Mouse (Mus musculus): ENCODE results near the gene Cdc42ep2.
"Not testable (repeated sequence)": the region's sequence is repeated elsewhere in the genome, so short reads cannot be mapped to it uniquely, and the experiment has no call there.

Gene Cdc42ep2

GRCm38 (mm10) chr19:5912103-5913006 lies 12.3 kb downstream of the Cdc42ep2 start:
- DNase-seq (ENCODE audit: low spot score in 2 of 2), result peak; percentile 97 to 98

DNA sequence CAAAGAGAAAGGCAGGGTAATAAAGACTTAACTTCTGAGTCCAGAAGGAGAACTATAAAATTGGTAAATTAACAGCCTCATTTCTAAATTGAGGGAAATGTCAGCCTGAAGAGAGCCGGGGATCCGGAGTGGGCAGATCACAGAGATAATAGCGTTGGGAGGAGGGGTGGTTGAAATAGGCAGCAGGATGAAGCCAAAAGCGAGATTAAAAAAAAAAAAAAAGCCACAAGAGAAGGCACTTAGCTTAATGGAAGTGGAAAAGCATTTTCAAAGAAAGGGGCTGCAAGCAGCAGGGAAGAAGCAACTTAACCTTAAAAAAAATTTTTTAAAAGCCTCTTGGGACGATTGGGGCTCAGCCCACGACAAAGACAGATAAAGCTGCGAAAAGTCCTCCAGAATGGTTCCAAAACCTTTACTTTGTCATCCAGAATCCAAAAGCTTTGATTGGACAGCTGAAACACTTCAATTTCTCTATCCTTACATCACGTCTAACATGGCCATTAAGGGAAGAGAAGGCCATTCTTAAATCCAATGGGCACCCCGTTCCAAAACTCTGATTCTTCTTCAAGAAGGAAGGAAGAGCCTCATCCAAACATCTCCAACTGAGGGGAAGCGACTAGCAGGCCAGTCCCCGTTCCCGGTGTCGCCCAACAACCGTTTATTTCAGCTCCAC lies 13.1 kb downstream of the Cdc42ep2 start:
- DNase-seq (ENCODE audit: low spot score in 2 of 2), result no peak

DNA sequence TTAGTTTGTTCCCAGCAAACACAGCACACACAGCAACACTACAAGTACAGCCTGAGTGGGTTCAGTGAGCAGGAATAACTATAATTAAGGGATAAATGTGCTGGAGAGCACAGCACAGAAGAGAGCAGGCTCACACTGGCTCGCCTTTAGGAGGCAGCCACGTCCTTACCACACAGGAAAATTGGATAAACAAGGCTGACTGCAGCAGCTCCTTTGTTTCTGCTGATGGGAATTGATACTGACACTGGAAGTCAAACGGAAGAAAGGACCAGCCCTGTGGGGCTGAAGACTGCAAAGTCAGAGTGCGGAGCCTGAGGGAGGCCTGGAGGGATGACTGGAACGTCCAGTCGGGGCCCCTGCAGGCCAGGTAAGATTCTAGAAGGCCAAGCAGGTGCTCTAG lies 14.4 kb downstream of the Cdc42ep2 start:
- DNase-seq (ENCODE audit: low spot score in 2 of 2), result no peak

DNA sequence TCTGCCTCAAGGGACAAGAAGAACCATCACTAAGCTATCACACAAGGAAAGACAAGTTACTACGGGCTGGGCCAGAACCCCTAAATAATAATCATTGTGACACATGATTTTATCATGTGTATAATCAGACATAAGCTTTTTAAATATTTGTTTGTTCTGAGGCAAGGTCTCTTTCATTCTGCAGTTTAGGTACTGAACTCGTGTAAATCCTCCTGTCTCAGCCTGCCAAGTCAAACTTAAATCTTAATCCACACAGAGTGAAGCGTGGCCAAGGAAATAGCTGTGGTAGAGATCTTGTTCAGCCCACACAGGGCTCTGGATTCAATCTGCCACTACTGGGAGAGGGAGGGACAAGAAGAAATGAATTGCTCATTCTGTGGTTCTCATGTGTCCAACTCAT lies 17.3 kb downstream of the Cdc42ep2 start:
- no peak for DNase-seq (ENCODE audit: low spot score in 2 of 2)

DNA sequence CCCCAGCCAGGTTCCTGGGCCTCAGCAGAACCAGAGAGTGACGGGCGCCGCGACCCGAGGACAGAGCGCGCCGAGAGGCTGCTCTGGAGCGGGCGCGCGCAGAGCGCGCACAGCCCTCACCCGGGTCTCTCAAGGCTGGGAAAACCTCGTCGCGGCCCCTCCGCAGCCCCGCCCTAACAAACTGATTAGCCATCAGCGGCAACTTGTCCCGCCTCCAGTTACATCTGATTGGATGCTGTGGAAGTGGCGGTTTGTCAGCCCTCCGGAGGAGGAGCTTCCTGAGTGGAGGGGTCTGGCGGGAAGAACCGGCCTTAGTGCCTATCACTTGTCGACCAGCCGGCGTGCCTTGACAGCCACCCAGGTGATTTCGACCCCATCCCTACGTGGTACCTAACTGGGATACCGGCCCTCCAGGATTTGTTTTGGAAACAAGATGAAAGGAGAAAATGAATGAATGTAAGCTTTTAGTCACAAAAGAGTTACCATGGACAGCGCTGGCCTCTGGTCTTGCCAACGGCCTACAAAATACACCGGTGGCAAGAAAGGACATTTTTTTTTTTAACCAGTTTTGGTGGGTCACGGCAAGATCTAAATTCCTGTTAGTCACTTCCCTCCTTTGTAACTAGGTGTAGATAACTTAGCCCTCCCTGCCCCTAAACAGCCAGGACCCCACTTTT lies 30.5 kb downstream of the Cdc42ep2 start, which contains the start of gene Tigd3:
Tigd3 (minus strand) TSS at position 148 of the 677 bp plus-strand sequence.
- DNase-seq (ENCODE audit: low spot score in 2 of 2), result peak; percentile 79 to 84

GRCm38 (mm10) chr19:5893282-5894001 lies 31.2 kb downstream of the Cdc42ep2 start:
- no peak for DNase-seq (ENCODE audit: low spot score in 2 of 2)

DNA sequence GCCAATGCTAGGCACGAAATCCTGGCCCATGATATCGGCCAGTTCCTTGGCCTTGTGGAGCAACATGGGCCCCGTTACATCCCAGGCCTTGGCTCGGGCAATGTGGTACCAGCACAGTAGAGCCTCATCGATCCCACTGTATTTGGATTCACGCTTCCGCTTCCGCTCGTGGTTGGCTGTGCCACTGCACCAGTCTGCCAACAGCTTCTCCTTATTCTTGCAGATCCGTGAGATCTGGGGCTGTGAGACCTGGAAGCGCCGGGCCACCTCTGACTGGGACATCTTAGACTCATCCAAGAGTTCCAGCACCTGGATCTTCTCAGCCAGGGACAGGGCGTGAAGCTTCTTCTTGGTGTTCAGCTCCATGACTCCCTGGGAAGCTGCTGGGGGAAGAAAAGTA lies 31.9 kb downstream of the Cdc42ep2 start:
- DNase-seq (ENCODE audit: low spot score in 2 of 2), result no peak

- DNase-seq (ENCODE audit: low spot score in 2 of 2), result no peak
These were observed 32.4 kb downstream of the Cdc42ep2 start for GRCm38 (mm10) chr19:5892262-5892661.

GRCm38 (mm10) chr19:5891521-5892258 lies 32.9 kb downstream of the Cdc42ep2 start:
- no peak for DNase-seq (ENCODE audit: low spot score in 2 of 2)

- DNase-seq (ENCODE audit: low spot score in 2 of 2), result no peak
These were observed 35.4 kb downstream of the Cdc42ep2 start for GRCm38 (mm10) chr19:5889211-5889610.

DNA sequence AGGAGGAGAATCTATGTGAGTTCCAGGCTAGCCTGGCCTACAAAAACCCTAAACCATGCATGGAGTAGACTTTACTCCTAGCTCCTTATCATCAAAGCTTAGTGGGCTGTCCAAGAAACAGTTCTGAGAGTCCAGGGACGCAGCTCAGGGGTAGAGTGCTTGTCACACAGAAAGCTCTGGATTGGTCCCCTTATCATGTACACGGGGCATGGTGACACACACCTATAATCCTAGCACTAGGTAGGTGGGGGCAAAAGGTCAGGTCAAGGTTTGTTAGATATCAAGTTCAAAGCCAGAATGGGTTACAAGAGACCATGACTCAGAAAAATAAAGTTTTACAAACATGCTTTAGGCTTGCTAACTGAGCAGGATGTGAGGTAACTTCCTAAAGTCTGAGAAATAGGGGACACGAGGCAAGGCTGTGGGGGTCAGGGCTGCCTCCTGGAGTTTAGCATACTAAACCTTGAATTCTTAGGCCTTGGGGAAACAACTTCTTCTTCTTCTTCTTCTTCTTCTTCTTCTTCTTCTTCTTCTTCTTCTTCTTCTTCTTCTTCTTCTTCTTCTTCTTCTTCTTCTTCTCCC lies 37.3 kb downstream of the Cdc42ep2 start:
- no peak for DNase-seq (ENCODE audit: low spot score in 2 of 2)

- DNase-seq (ENCODE audit: low spot score in 2 of 2), result no peak
These were observed 38.8 kb downstream of the Cdc42ep2 start for GRCm38 (mm10) chr19:5885838-5886237.

DNA sequence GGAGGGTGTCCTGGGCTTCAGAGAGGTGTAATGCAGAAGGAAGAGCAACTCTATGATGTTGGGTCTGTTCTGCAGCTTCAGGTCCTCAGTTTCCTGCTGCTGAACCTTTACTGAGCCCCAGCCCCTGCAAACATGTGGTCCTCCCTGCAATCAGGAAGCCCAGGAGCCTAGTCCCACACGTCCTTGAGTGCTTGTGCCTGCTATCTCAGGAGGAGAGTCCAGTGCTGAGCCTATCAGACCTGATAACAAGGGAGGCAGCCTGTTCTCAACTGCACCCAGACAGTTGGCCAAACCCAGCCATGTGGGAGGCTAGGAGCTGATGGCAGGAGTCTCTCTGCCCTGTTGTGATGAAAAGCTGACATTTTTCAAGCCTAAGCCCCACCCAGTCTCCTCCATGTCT lies 40.7 kb downstream of the Cdc42ep2 start:
- DNase-seq (ENCODE audit: low spot score in 2 of 2), result no peak

DNA sequence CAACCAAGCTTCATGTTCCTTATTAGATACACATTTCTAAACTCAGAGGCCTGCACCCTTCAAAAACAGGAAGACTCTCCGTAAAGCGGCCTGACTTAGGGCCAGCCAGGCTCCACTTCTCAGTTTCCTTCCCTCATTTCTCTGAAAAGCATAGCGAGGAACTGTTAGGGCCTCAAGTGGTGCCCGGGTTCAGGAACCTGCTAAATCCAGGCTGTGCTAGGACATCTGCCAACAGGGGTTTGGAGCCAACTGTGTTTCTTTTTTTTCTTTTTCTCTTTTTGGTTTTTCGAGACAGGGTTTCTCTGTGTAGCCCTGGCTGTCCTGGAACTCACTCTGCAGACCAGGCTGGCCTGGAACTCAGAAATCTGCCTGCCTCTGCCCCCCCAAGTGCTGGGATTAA lies 42.5 kb downstream of the Cdc42ep2 start:
- DNase-seq (ENCODE audit: low spot score in 2 of 2), result not testable (repeated sequence)

DNA sequence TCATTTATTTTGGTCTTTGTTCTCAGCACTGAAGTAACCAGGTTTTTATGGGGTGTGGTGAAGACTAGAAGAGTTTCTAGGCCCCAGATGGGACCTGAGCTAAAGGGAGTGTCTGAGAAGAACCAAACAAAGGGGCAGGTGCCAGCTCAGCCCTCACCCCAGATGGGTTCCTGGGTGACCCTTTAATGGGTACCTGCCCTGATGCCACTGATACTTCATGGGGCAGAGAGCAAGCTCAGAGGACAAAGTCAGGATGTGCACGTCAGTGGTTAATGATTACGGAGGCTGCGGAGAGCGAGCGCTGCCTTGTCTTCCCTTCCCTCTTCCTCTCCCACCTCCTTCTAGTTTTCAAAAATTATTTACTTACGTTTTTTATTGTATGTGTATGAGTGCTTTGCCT lies 43.5 kb downstream of the Cdc42ep2 start:
- no peak for DNase-seq (ENCODE audit: low spot score in 2 of 2)

GRCm38 (mm10) chr19:5879735-5880134 lies 44.9 kb downstream of the Cdc42ep2 start:
- no peak for DNase-seq (ENCODE audit: low spot score in 2 of 2)

GRCm38 (mm10) chr19:5878916-5879315 lies 45.7 kb downstream of the Cdc42ep2 start:
- no peak for DNase-seq (ENCODE audit: low spot score in 2 of 2)

GRCm38 (mm10) chr19:5878362-5878722 lies 46.3 kb downstream of the Cdc42ep2 start:
- DNase-seq (ENCODE audit: low spot score in 2 of 2), result no peak

GRCm38 (mm10) chr19:5877618-5878361 lies 46.8 kb downstream of the Cdc42ep2 start, which contains the start of gene Slc25a45:
TSS of gene Slc25a45 (plus strand) at chr19:5877808.
- DNase-seq (ENCODE audit: low spot score in 2 of 2), result peak; percentile 79 to 82

DNA sequence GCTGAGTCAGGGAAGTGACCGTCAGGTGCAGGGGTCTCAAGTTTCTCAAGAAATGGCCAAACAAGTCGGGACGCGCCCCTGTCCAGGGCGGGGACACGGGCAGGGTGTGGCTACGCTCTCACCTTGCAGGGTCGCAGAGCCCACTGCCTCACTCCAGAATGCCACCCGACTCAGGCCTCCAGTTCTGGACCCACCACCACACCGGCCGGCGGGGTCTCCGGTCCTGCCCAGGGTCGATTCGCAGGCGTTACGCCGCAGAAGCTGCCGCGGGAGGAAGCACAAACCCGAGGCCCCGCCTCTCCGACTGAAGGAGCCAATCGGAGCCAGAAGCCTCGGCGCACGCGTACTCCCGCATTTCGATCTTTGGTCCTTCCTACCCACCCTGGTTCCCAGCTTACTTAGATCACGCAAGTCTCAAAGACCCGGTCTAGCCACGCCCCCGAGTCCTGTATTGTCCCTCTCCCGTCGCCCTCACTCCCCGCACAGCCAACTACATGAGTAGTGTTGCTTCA lies 49.6 kb downstream of the Cdc42ep2 start, which contains the start of gene Frmd8:
Frmd8 (minus strand) TSS at position 306 of the 512 bp plus-strand sequence.
- DNase-seq (ENCODE audit: low spot score in 2 of 2), result peak; percentile 86 to 88

Measured in natural killer cell, adult 2 months (primary cell).